Mouse (Mus musculus): Measurements from ENCODE around the gene E2f2. TPM values are rescaled to one million over a fixed set of nuclear protein-coding genes. Genes with fewer than 3 reads are reported as not detected.
A peak's percentile ranks its signal among the peaks of the same experiment; 100 is the strongest.

The E2f2 gene
- polyA plus RNA-seq, 1 experiment from 2014 or later = 7.3 TPM

- Histone ChIP-seq H3K4me2 (replicated peaks; ENCODE audit: low read depth, low read length) (peak overlapping the region; percentile 80), H3K27me3 (ENCODE audit: insufficient read depth, low read length) (no peaks in the 10 kb centered on the region), H3K4me1 (ENCODE audit: insufficient read depth, low read length) (peaks cover 59% of the 10 kb centered on the region), H3K9ac (replicated peaks; ENCODE audit: low read length) (peak overlapping the region; percentile 91), H3K9me3 (ENCODE audit: low read length) (no peaks in the 10 kb centered on the region), H3K4me3 (ENCODE audit: low read length) (peak overlapping the region; percentile 94), H3K27ac (ENCODE audit: low read length) (peak overlapping the region; percentile 99), H3K36me3 (ENCODE audit: insufficient read depth, low read length) (peaks cover 12% of the 10 kb centered on the region; the same call in 1 of the 2 replicates)
- 0% methylated on average over 11 of the region's 11 CpGs for WGBS
- ATAC-seq (ENCODE audit: low FRiP score, low TSS enrichment) = no peak
Measured at GRCm38 (mm10) chr4:136144927-136145292, 27.3 kb upstream of the E2f2 start.

- H3K4me1 ChIP-seq (ENCODE audit: insufficient read depth, low read length) = peaks cover 62% of the 10 kb centered on the region
- peak overlapping the region; percentile 91 for H3K9ac ChIP-seq (replicated peaks; ENCODE audit: low read length)
- peaks cover 12% of the 10 kb centered on the region; the same call in 1 of the 2 replicates for H3K36me3 ChIP-seq (ENCODE audit: insufficient read depth, low read length)
- ATAC-seq (ENCODE audit: low FRiP score, low TSS enrichment) = no peak
- H3K4me3 ChIP-seq (ENCODE audit: low read length) = peak overlapping the region; percentile 94
- H3K27ac ChIP-seq (ENCODE audit: low read length) = peak overlapping the region; percentile 99
- no peaks in the 10 kb centered on the region for H3K9me3 ChIP-seq (ENCODE audit: low read length)
- H3K4me2 ChIP-seq (replicated peaks; ENCODE audit: low read depth, low read length) = peak overlapping the region; percentile 80
- 5% methylated on average over 11 of the region's 11 CpGs for WGBS
- no peaks in the 10 kb centered on the region for H3K27me3 ChIP-seq (ENCODE audit: insufficient read depth, low read length)
Measured at GRCm38 (mm10) chr4:136145362-136145885, 26.8 kb upstream of the E2f2 start.

- 8% methylated on average over 7 of the region's 7 CpGs for WGBS
- no peak for ATAC-seq (ENCODE audit: low FRiP score, low TSS enrichment)
- peak overlapping the region; percentile 94 for H3K4me3 ChIP-seq (ENCODE audit: low read length)
- H3K27ac ChIP-seq (ENCODE audit: low read length) = peak overlapping the region; percentile 99
- H3K9me3 ChIP-seq (ENCODE audit: low read length) = no peaks in the 10 kb centered on the region
- peaks cover 56% of the 10 kb centered on the region for H3K4me1 ChIP-seq (ENCODE audit: insufficient read depth, low read length)
- peak overlapping the region; percentile 80 for H3K4me2 ChIP-seq (replicated peaks; ENCODE audit: low read depth, low read length)
- peak overlapping the region; percentile 91 for H3K9ac ChIP-seq (replicated peaks; ENCODE audit: low read length)
- H3K27me3 ChIP-seq (ENCODE audit: insufficient read depth, low read length) = no peaks in the 10 kb centered on the region
- H3K36me3 ChIP-seq (ENCODE audit: insufficient read depth, low read length) = peaks cover 12% of the 10 kb centered on the region; the same call in 1 of the 2 replicates
Measured at GRCm38 (mm10) chr4:136145991-136146711, 26.0 kb upstream of the E2f2 start.

- Histone ChIP-seq H3K4me3 (ENCODE audit: low read length) (peak overlapping the region; percentile 94), H3K27ac (ENCODE audit: low read length) (peak overlapping the region; percentile 99), H3K9ac (replicated peaks; ENCODE audit: low read length) (peak overlapping the region; percentile 91), H3K27me3 (ENCODE audit: insufficient read depth, low read length) (no peaks in the 10 kb centered on the region), H3K4me2 (replicated peaks; ENCODE audit: low read depth, low read length) (peak overlapping the region; percentile 80), H3K36me3 (ENCODE audit: insufficient read depth, low read length) (peaks cover 12% of the 10 kb centered on the region; the same call in 1 of the 2 replicates), H3K4me1 (ENCODE audit: insufficient read depth, low read length) (peaks cover 50% of the 10 kb centered on the region), H3K9me3 (ENCODE audit: low read length) (no peaks in the 10 kb centered on the region)
- no peak for ATAC-seq (ENCODE audit: low FRiP score, low TSS enrichment)
- 8% methylated on average over 6 of the region's 6 CpGs for WGBS
Measured at GRCm38 (mm10) chr4:136146712-136147154, 25.5 kb upstream of the E2f2 start.

GRCm38 (mm10) chr4:136147436-136148135, 24.6 kb upstream of the E2f2 start:
- Histone ChIP-seq H3K4me1 (ENCODE audit: insufficient read depth, low read length) (peaks cover 42% of the 10 kb centered on the region), H3K4me2 (replicated peaks; ENCODE audit: low read depth, low read length) (peak overlapping the region; percentile 80), H3K9ac (replicated peaks; ENCODE audit: low read length) (peak overlapping the region; percentile 91), H3K27me3 (ENCODE audit: insufficient read depth, low read length) (no peaks in the 10 kb centered on the region), H3K36me3 (ENCODE audit: insufficient read depth, low read length) (peaks cover 12% of the 10 kb centered on the region; the same call in 1 of the 2 replicates), H3K9me3 (ENCODE audit: low read length) (no peaks in the 10 kb centered on the region), H3K27ac (ENCODE audit: low read length) (peak overlapping the region; percentile 99), H3K4me3 (ENCODE audit: low read length) (peak overlapping the region; percentile 94)
- peak; percentile 77 for ATAC-seq (ENCODE audit: low FRiP score, low TSS enrichment)
- under 1% methylated on average over 37 of the region's 48 CpGs for WGBS

GRCm38 (mm10) chr4:136148342-136149044, 23.7 kb upstream of the E2f2 start:
- ATAC-seq (ENCODE audit: low FRiP score, low TSS enrichment) = peak; percentile 2
- WGBS = 2% methylated on average over 31 of the region's 31 CpGs

GRCm38 (mm10) chr4:136149045-136149379, 23.2 kb upstream of the E2f2 start:
- H3K9ac ChIP-seq (replicated peaks; ENCODE audit: low read length) = no peak overlapping the region; the same call in 1 of the 2 replicates
- ATAC-seq (ENCODE audit: low FRiP score, low TSS enrichment) = no peak
- H3K4me1 ChIP-seq (ENCODE audit: insufficient read depth, low read length) = peaks cover 38% of the 10 kb centered on the region
- peaks cover 12% of the 10 kb centered on the region; the same call in 1 of the 2 replicates for H3K36me3 ChIP-seq (ENCODE audit: insufficient read depth, low read length)
- WGBS = 71% methylated on average over 2 of the region's 2 CpGs
- H3K4me3 ChIP-seq (ENCODE audit: low read length) = no peak overlapping the region
- no peaks in the 10 kb centered on the region for H3K9me3 ChIP-seq (ENCODE audit: low read length)
- no peak overlapping the region for H3K4me2 ChIP-seq (replicated peaks; ENCODE audit: low read depth, low read length)
- H3K27ac ChIP-seq (ENCODE audit: low read length) = peak overlapping the region; percentile 99
- no peaks in the 10 kb centered on the region for H3K27me3 ChIP-seq (ENCODE audit: insufficient read depth, low read length)

More at GRCm38 (mm10) chr4:136148342-136149044, 23.7 kb upstream of the E2f2 start:
- Histone ChIP-seq H3K4me1 (ENCODE audit: insufficient read depth, low read length) (peaks cover 38% of the 10 kb centered on the region), H3K27me3 (ENCODE audit: insufficient read depth, low read length) (no peaks in the 10 kb centered on the region), H3K36me3 (ENCODE audit: insufficient read depth, low read length) (peaks cover 12% of the 10 kb centered on the region; the same call in 1 of the 2 replicates), H3K9me3 (ENCODE audit: low read length) (no peaks in the 10 kb centered on the region), H3K9ac (replicated peaks; ENCODE audit: low read length) (peak overlapping the region; percentile 63), H3K27ac (ENCODE audit: low read length) (peak overlapping the region; percentile 99), H3K4me3 (ENCODE audit: low read length) (peak overlapping the region; percentile 94), H3K4me2 (replicated peaks; ENCODE audit: low read depth, low read length) (peak overlapping the region; percentile 80)

GRCm38 (mm10) chr4:136149734-136150133, 22.5 kb upstream of the E2f2 start:
- H3K9me3 ChIP-seq (ENCODE audit: low read length) = no peaks in the 10 kb centered on the region
- ATAC-seq (ENCODE audit: low FRiP score, low TSS enrichment) = no peak
- H3K27ac ChIP-seq (ENCODE audit: low read length) = no peak overlapping the region
- WGBS = 39% methylated on average over 3 of the region's 3 CpGs
- no peak overlapping the region for H3K4me2 ChIP-seq (replicated peaks; ENCODE audit: low read depth, low read length)
- peaks cover 38% of the 10 kb centered on the region for H3K4me1 ChIP-seq (ENCODE audit: insufficient read depth, low read length)
- no peaks in the 10 kb centered on the region for H3K27me3 ChIP-seq (ENCODE audit: insufficient read depth, low read length)
- H3K4me3 ChIP-seq (ENCODE audit: low read length) = no peak overlapping the region
- H3K36me3 ChIP-seq (ENCODE audit: insufficient read depth, low read length) = peaks cover 11% of the 10 kb centered on the region; the same call in 1 of the 2 replicates
- H3K9ac ChIP-seq (replicated peaks; ENCODE audit: low read length) = no peak overlapping the region

GRCm38 (mm10) chr4:136150596-136150995, 21.6 kb upstream of the E2f2 start:
- Histone ChIP-seq H3K27me3 (ENCODE audit: insufficient read depth, low read length) (no peaks in the 10 kb centered on the region), H3K4me3 (ENCODE audit: low read length) (no peak overlapping the region), H3K4me2 (replicated peaks; ENCODE audit: low read depth, low read length) (no peak overlapping the region), H3K36me3 (ENCODE audit: insufficient read depth, low read length) (peaks cover 4% of the 10 kb centered on the region; the same call in 1 of the 2 replicates), H3K4me1 (ENCODE audit: insufficient read depth, low read length) (peaks cover 35% of the 10 kb centered on the region), H3K27ac (ENCODE audit: low read length) (no peak overlapping the region), H3K9me3 (ENCODE audit: low read length) (no peaks in the 10 kb centered on the region), H3K9ac (replicated peaks; ENCODE audit: low read length) (no peak overlapping the region)
- WGBS = 59% methylated on average over 4 of the region's 4 CpGs
- no peak for ATAC-seq (ENCODE audit: low FRiP score, low TSS enrichment)
